Mouse (Mus musculus) central nervous system, embryonic 18 days (tissue): ENCODE measurements around the gene Itpka. TPM values are rescaled to one million over a fixed set of nuclear protein-coding genes. Genes with fewer than 3 reads are reported as not detected.

Source experiments
- polyA plus RNA-seq: library from polyadenylated mRNA; depleted of rRNA; stranded (reverse); fragments of >200 nt; gene quantifications from 2 replicates; pipeline ENCODE4 v1.2.3, GENCODE M21; 2012; rRNA removed

The Itpka gene
- polyA plus RNA-seq = 4.3 and 5.7 TPM in 2 replicates

GRCm38 (mm10) chr2:119741581-119742411 lies at the start of gene Itpka:
Itpka (plus strand) TSS chr2:119742337.

GRCm38 (mm10) chr2:119760251-119760650 lies 18.1 kb downstream of the Itpka start, which contains the start of gene Ltk:
Ltk (minus strand) TSS chr2:119760431.

GRCm38 (mm10) chr2:119787206-119787883 lies 45.2 kb downstream of the Itpka start, which contains the start of gene Rpap1:
Rpap1 (minus strand) TSS chr2:119787537.

GRCm38 (mm10) chr2:119797279-119797783 lies 55.2 kb downstream of the Itpka start, which contains the start of gene Tyro3:
Tyro3 (plus strand) TSS chr2:119797733.

Other genes with a start within 250 kb of the Itpka start
- 0.71 and 0.83 TPM in 2 replicates for gene Exd1, start 194.7 kb upstream of the Itpka start, polyA plus RNA-seq
- gene Chp1, start 194.6 kb upstream of the Itpka start, polyA plus RNA-seq = 60.2 and 65.8 TPM in 2 replicates
- gene Nusap1, start 124.0 kb upstream of the Itpka start, polyA plus RNA-seq = 6.5 and 7.7 TPM in 2 replicates
- gene Oip5, start 123.9 kb upstream of the Itpka start, polyA plus RNA-seq = 3.2 and 5.0 TPM in 2 replicates
- 15.1 and 17.0 TPM in 2 replicates for gene Ndufaf1, start 79.5 kb upstream of the Itpka start, polyA plus RNA-seq
- gene Rtf1, start 67.3 kb upstream of the Itpka start, polyA plus RNA-seq = 38.0 and 41.7 TPM in 2 replicates
- gene Ltk, start 18.1 kb downstream of the Itpka start, polyA plus RNA-seq = 5.9 and 6.2 TPM in 2 replicates
- gene Rpap1, start 45.2 kb downstream of the Itpka start, polyA plus RNA-seq = 11.8 and 12.9 TPM in 2 replicates
- gene Tyro3, start 55.4 kb downstream of the Itpka start, polyA plus RNA-seq = 45.0 and 48.4 TPM in 2 replicates
- gene Mga, start 154.9 kb downstream of the Itpka start, polyA plus RNA-seq = 21.2 and 23.6 TPM in 2 replicates
- gene Mapkbp1, start 230.4 kb downstream of the Itpka start, polyA plus RNA-seq = 38.3 and 39.8 TPM in 2 replicates